Mouse (Mus musculus) MEL (cell line): ENCODE results near the gene Synpo2l.

Experiments
- EP300 ChIP-seq, 2 experiments: IDR thresholded peaks; 2 replicates each; pipeline ENCODE4 v1.6.1; 2011; ENCODE audit warnings: improper control_type of control experiment in 2 of 2, low read length in 2 of 2, low read depth in 1 of 2, mild to moderate bottlenecking in 1 of 2
- POLR2A ChIP-seq, 2 experiments: IDR thresholded peaks; 2 replicates each; pipeline ENCODE4 v1.6.1; 2011 to 2012; ENCODE audit warnings: low read length in 2 of 2, mild to moderate bottlenecking in 2 of 2, control low read depth in 1 of 2, improper control_type of control experiment in 1 of 2, low read depth in 1 of 2, moderate library complexity in 1 of 2; ENCODE audit not compliant: control insufficient read depth in 1 of 2, insufficient read depth in 1 of 2, poor library complexity in 1 of 2
- SIN3A ChIP-seq: IDR thresholded peaks from 2 replicates; pipeline ENCODE4 v1.6.1; 2012; ENCODE audit warnings: low read length, improper control_type of control experiment, inconsistent platforms
- TCF12 ChIP-seq: IDR thresholded peaks from 2 replicates; pipeline ENCODE4 v1.6.1; 2014; ENCODE audit warnings: low read depth, mild to moderate bottlenecking, inconsistent platforms, low read length, improper control_type of control experiment, moderate library complexity

DNA sequence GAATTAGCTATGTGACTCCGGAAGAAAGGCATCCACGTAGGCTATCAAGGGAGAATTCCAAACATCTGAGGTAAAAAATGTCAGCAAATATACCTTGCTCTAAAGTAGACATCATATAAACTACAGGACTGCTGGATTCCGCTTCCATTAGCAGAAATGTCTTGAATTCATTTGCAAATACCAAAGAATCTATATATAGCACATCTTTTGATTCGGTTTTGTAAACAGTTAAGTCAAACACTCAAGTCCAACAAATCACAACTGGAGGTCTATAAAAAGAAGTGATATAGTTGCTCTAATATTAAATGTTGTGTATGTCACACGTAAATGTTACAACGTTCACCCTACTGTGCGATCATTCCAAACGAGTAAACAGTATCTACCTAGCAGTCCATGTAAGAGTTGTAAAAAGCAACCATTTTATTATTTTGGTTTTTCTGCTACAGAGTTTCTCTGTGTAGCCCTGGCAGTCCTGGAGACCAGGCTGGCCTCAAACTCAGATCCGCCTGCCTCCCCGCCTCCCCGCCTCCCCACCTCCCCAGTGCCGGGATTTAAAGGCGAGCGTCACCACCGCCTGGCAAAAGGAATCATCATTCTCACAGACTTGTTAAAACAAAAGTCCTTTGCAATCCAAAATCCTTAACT, 34.1 kb upstream of the Synpo2l start:
- TF ChIP-seq POLR2A (IDR thresholded peaks at IDR 0.05; ENCODE audit: control insufficient read depth in 1 of 2, insufficient read depth in 1 of 2, low read depth in 1 of 2, low read length in 2 of 2, poor library complexity in 1 of 2) = no peak
- TF ChIP-seq SIN3A = no peak
- no peak for TF ChIP-seq EP300 (IDR thresholded peaks at IDR 0.05; ENCODE audit: low read depth in 1 of 2, low read length in 2 of 2)
- no peak for TF ChIP-seq TCF12
